Mouse (Mus musculus) heart, embryonic 11.5 days (tissue): Measurements from ENCODE around the gene Mob3c. TPM values are rescaled to one million over a fixed set of nuclear protein-coding genes. Genes with fewer than 3 reads are reported as not detected.

Experiments
- ATAC-seq: fragments of 200-750 bp; cut with Nextera tagmentation; replicated peaks from 2 replicates; pipeline ENCODE4 v1.8.0; 2017; ENCODE audit warnings: moderate library complexity; ENCODE audit not compliant: insufficient number of reproducible peaks, low FRiP score, low TSS enrichment
- H3K27ac ChIP-seq: fragments of 300-500 bp; sonication (generic); 2 replicates; pipeline ENCODE4 v1.5.1; 2014; ENCODE audit warnings: mild to moderate bottlenecking, low read depth, low read length
- H3K27me3 ChIP-seq: fragments of 300-500 bp; sonication (generic); 2 replicates; pipeline ENCODE4 v1.6.1; 2014; ENCODE audit warnings: mild to moderate bottlenecking, low read length, mixed read lengths; ENCODE audit not compliant: control insufficient read depth, insufficient read depth
- H3K36me3 ChIP-seq: fragments of 300-500 bp; sonication (generic); 2 replicates; pipeline ENCODE4 v1.6.1; 2014; ENCODE audit warnings: mild to moderate bottlenecking, low read length, moderate library complexity, mixed read lengths; ENCODE audit not compliant: control insufficient read depth, insufficient read depth
- H3K4me1 ChIP-seq: fragments of 300-500 bp; sonication (generic); 2 replicates; pipeline ENCODE4 v1.6.1; 2014; ENCODE audit warnings: low read length; ENCODE audit not compliant: control insufficient read depth, insufficient read depth
- H3K4me2 ChIP-seq: fragments of 300-500 bp; sonication (generic); 2 replicates; pipeline ENCODE4 v1.6.1; 2014; ENCODE audit warnings: mild to moderate bottlenecking, moderate library complexity
- H3K4me3 ChIP-seq: fragments of 300-500 bp; sonication (generic); 2 replicates; pipeline ENCODE4 v1.5.1; 2014; ENCODE audit warnings: low read depth, low read length
- H3K9ac ChIP-seq: fragments of 300-500 bp; sonication (generic); 2 replicates; pipeline ENCODE4 v1.6.1; 2014; ENCODE audit warnings: mild to moderate bottlenecking, low read depth, low read length, moderate library complexity
- H3K9me3 ChIP-seq: fragments of 300-500 bp; sonication (generic); replicated peaks from 2 replicates; pipeline ENCODE4 v1.6.1; 2016; ENCODE audit warnings: low read length; ENCODE audit not compliant: control insufficient read depth
- WGBS: fragments of 180-500 bp; shearing (Covaris S2); extraction: QIAGEN DNeasy Blood & Tissue Kit; methylation state at CpG from one replicate; pipeline ENCODE4 v1.1.7; 2014; ENCODE audit not compliant: insufficient replicate concordance; 5-methylcytosine and 5-hydroxymethylcytosine counted together
- polyA plus RNA-seq: library from polyadenylated mRNA; unstranded; fragments of >200 nt; fragmentation: Nextera tagmentation; extraction: Ambion mirVana; gene quantifications from 2 replicates; pipeline ENCODE4 v1.2.1, GENCODE M21; 2014

The Mob3c gene
- polyA plus RNA-seq: 6.1 and 6.5 TPM in 2 replicates

DNA sequence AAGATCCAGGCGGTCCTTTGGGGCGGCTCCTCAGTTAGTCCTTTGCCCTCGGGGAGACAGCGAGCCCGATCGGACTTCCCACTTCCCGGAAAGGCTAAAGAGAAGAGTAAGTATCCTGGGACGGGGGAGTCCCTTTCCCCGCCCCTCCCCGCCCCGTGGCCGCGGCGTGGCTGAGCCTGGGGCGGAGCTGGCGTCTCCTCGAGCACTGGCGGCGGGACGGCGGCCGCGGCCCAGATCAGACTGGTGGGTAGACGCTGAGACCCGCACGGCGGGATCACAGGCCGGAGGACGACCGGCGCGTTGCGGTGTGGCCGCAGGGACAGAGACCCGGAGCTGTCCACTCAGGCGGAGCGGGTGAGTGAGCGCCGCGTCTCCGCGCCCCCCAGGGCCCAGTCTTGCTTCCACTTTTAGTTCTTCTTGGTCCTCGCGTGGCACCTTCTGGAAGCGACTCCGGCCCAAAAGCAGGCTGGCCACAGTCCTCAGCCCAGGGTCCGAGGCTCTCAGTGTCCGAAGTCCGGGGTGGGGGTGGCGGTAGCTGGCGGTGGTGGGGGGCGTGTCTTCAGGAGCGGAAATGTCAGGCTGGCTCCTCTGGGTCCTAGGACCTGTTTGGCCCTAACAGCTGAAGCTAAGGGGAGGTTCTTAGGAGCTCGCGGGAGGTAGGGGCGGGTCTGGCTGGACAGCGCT, at the start of gene Mob3c:
Gene Mob3c (plus strand): TSS at position 205 of the 684 bp plus-strand sequence.
- Histone ChIP-seq H3K9ac (peak within 1 kb of the TSS; percentile 86), H3K4me2 (peak within 1 kb of the TSS; percentile 67), H3K9me3 (no peaks in the 10 kb centered on the region), H3K4me3 (peak within 1 kb of the TSS; percentile 88), H3K36me3 (peaks cover 5% of the 10 kb centered on the region; the same call in 1 of the 2 replicates), H3K27ac (peak within 1 kb of the TSS; percentile 91), H3K4me1 (peaks cover 35% of the 10 kb centered on the region), H3K27me3 (no peaks in the 10 kb centered on the region; the same call in 1 of the 2 replicates)
- under 1% methylated on average over 57 of the region's 57 CpGs for WGBS
- peak; percentile 91 for ATAC-seq

GRCm38 (mm10) chr4:115780269-115780668, 47.6 kb upstream of the Mob3c start:
- Histone ChIP-seq H3K4me1 (peaks cover 8% of the 10 kb centered on the region), H3K27me3 (no peaks in the 10 kb centered on the region), H3K4me3 (no peak overlapping the region), H3K4me2 (no peak overlapping the region), H3K9me3 (no peaks in the 10 kb centered on the region), H3K27ac (no peak overlapping the region), H3K36me3 (no peaks in the 10 kb centered on the region), H3K9ac (peak overlapping the region; percentile 34; the same call in 1 of the 2 replicates)
- ATAC-seq: no peak
- WGBS: 42% methylated on average over 6 of the region's 6 CpGs

DNA sequence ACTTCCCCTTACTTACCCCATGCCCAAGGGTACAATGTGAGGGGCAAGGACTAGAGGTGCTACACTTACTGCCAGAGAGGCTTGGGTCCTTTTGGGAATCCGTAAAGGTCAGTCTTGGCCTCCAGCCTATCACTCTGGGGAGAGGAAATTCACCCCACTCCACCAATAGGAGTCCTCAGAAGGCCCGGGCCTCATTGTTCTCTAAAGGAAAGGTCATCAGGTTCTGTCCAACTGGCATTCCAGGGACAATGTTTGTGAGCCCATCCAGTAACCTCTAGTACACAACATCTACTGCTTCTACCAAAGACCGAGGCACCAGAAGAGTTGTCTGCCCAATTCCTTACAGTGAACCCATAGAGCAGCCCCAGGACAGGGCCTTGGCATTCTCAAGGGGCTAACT, 47.0 kb upstream of the Mob3c start, which contains the start of gene Tex38:
Gene Tex38 (minus strand): TSS at position 101 of the 400 bp plus-strand sequence.
- Histone ChIP-seq H3K4me3 (no peak within 1 kb of the TSS), H3K27me3 (no peaks in the 10 kb centered on the region), H3K4me1 (peaks cover 12% of the 10 kb centered on the region), H3K9ac (peak within 1 kb of the TSS; percentile 34; the same call in 1 of the 2 replicates), H3K36me3 (no peaks in the 10 kb centered on the region), H3K27ac (no peak within 1 kb of the TSS), H3K4me2 (no peak within 1 kb of the TSS), H3K9me3 (no peaks in the 10 kb centered on the region)
- no peak for ATAC-seq
- WGBS: 83% methylated on average over 3 of the region's 3 CpGs

- Histone ChIP-seq H3K36me3 (no peaks in the 10 kb centered on the region), H3K9ac (no peak overlapping the region), H3K27me3 (no peaks in the 10 kb centered on the region), H3K4me1 (peaks cover 12% of the 10 kb centered on the region), H3K4me3 (no peak overlapping the region), H3K4me2 (no peak overlapping the region), H3K9me3 (no peaks in the 10 kb centered on the region), H3K27ac (no peak overlapping the region)
- 82% methylated on average over 5 of the region's 5 CpGs for WGBS
- no peak for ATAC-seq
These were observed 45.7 kb upstream of the Mob3c start for GRCm38 (mm10) chr4:115782026-115782805.

DNA sequence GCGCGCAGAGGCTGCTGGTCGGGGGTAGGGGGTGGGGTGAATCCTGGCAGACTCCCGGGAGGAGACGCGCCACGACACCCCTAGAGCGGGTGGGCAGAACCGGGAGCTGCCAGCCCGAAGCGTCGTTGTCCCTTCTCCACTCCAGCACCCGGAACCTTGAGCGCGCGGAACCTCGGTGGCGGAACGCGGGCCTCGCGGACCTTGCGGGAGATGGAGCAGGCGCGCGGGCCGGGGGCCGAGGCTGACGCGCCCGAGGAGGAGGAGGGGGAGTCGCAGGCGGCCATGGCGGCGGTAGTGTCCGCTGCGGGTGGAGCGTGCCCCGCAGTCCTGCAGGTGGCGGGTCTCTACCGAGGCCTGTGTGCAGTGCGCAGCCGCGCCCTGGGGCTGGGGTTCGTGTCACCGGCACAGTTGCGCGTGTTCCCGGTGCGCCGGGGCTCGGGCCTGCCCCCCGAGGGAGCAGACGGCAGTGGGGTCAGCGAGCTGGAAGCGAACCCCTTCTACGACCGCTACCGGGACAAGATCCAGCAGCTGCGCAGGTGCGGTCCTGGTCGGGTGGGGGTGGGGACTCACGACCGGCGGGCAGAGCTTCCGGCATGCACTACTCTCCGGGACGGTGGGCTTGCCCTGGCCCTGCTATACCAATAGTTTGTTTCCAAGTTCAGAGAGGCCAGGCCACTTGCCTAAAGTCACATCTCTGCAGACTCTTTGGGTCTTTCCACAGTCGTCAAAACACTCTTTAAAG, 43.0 kb upstream of the Mob3c start, which contains the start of gene Atpaf1:
Gene Atpaf1 (plus strand): TSS at position 44 of the 742 bp plus-strand sequence.
- ATAC-seq: peak; percentile 80
- Histone ChIP-seq H3K4me2 (peak within 1 kb of the TSS; percentile 89), H3K36me3 (peaks cover 10% of the 10 kb centered on the region), H3K9ac (peak within 1 kb of the TSS; percentile 87), H3K27me3 (no peaks in the 10 kb centered on the region), H3K9me3 (no peaks in the 10 kb centered on the region), H3K4me3 (peak within 1 kb of the TSS; percentile 81), H3K27ac (peak within 1 kb of the TSS; percentile 64), H3K4me1 (peaks cover 12% of the 10 kb centered on the region)
- WGBS: under 1% methylated on average over 69 of the region's 69 CpGs

DNA sequence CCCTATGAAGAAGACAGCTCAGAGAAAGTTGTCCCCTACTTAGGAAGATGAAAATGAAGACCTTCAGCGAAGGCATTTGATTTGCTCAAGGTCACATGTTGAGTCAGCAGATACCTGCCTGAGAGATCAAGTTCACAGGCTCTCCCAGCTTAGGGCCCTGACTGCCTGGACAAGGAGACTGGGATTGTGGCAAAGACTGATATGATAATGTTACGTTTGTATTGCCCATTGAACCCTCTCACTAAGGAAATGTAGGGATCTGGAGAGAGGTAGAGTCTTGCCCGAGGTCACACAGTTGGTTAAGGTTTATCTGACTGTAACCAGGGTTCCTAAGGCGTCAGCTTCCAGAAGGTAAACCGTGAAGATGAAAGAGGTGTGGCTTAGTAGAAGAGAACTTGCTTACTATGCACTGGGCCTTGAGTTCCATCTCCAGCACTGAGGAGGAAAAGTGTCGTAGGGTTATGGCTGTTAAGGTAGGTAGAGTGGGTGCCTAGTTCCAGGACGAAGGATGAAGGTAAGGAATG, 42.3 kb upstream of the Mob3c start:
- Histone ChIP-seq H3K9ac (peak overlapping the region; percentile 87), H3K9me3 (no peaks in the 10 kb centered on the region), H3K4me3 (peak overlapping the region; percentile 81), H3K27me3 (no peaks in the 10 kb centered on the region), H3K4me1 (peaks cover 8% of the 10 kb centered on the region), H3K4me2 (peak overlapping the region; percentile 89), H3K36me3 (peaks cover 11% of the 10 kb centered on the region), H3K27ac (peak overlapping the region; percentile 64; the same call in 1 of the 2 replicates)
- ATAC-seq: 0 out of 2 replicates have a peak, but pooled peaks have one; percentile 13
- WGBS: 45% methylated on average over 7 of the region's 7 CpGs

- H3K9ac ChIP-seq: no peak overlapping the region
- no peaks in the 10 kb centered on the region for H3K27me3 ChIP-seq
- peaks cover 17% of the 10 kb centered on the region for H3K36me3 ChIP-seq
- H3K4me1 ChIP-seq: no peaks in the 10 kb centered on the region
- H3K4me2 ChIP-seq: no peak overlapping the region
- H3K4me3 ChIP-seq: no peak overlapping the region
- H3K9me3 ChIP-seq: no peaks in the 10 kb centered on the region
- WGBS: 81% methylated on average over 3 of the region's 3 CpGs
- ATAC-seq: no peak
- H3K27ac ChIP-seq: no peak overlapping the region
These were observed 37.0 kb upstream of the Mob3c start for GRCm38 (mm10) chr4:115790864-115791263.

- no peak for ATAC-seq
- H3K36me3 ChIP-seq: peaks cover 14% of the 10 kb centered on the region
- no peak overlapping the region for H3K4me3 ChIP-seq
- H3K4me1 ChIP-seq: no peaks in the 10 kb centered on the region
- no peaks in the 10 kb centered on the region for H3K9me3 ChIP-seq
- 91% methylated on average over 3 of the region's 3 CpGs for WGBS
- no peaks in the 10 kb centered on the region for H3K27me3 ChIP-seq
- no peak overlapping the region for H3K4me2 ChIP-seq
- H3K9ac ChIP-seq: no peak overlapping the region
- H3K27ac ChIP-seq: no peak overlapping the region
These were observed 32.5 kb upstream of the Mob3c start for GRCm38 (mm10) chr4:115795360-115795759.
